Mouse (Mus musculus) stomach, embryonic 14.5 days (tissue): ENCODE results near the gene D930007J09Rik. TPM values are rescaled to one million over a fixed set of nuclear protein-coding genes. Genes with fewer than 3 reads are reported as not detected.

Experiments
- ATAC-seq: fragments of 200-750 bp; cut with Nextera tagmentation; 2 replicates; pipeline ENCODE4 v1.8.0; 2017; ENCODE audit warnings: low read depth, moderate TSS enrichment; ENCODE audit not compliant: insufficient number of reproducible peaks, insufficient read depth, low FRiP score
- H3K27ac ChIP-seq: fragments of 300-500 bp; sonication (generic); 2 replicates; pipeline ENCODE4 v1.5.1; 2014; ENCODE audit warnings: mild to moderate bottlenecking, low read length, moderate library complexity, mixed read lengths
- H3K27me3 ChIP-seq: fragments of 300-500 bp; sonication (generic); 2 replicates; pipeline ENCODE4 v1.6.1; 2014; ENCODE audit warnings: low read length, control low read depth, mixed read lengths; ENCODE audit not compliant: control insufficient read depth, insufficient read depth
- H3K36me3 ChIP-seq: fragments of 300-500 bp; sonication (generic); 2 replicates; pipeline ENCODE4 v1.6.1; 2014; ENCODE audit warnings: mild to moderate bottlenecking, control low read depth, low read length, moderate library complexity, mixed read lengths; ENCODE audit not compliant: control insufficient read depth, insufficient read depth
- H3K4me1 ChIP-seq: fragments of 300-500 bp; sonication (generic); 2 replicates; pipeline ENCODE4 v1.6.1; 2014; ENCODE audit warnings: low read length, control low read depth, mixed read lengths; ENCODE audit not compliant: control insufficient read depth, insufficient read depth
- H3K4me2 ChIP-seq: fragments of 300-500 bp; sonication (generic); replicated peaks from 2 replicates; pipeline ENCODE4 v1.6.1; 2014; ENCODE audit warnings: low read depth, low read length, control low read depth
- H3K4me3 ChIP-seq: fragments of 300-500 bp; sonication (generic); 2 replicates; pipeline ENCODE4 v1.5.1; 2014; ENCODE audit warnings: low read depth, low read length, control low read depth
- H3K9ac ChIP-seq: fragments of 300-500 bp; sonication (generic); replicated peaks from 2 replicates; pipeline ENCODE4 v1.6.1; 2014; ENCODE audit warnings: low read depth, mild to moderate bottlenecking, control low read depth, low read length, moderate library complexity, mixed read lengths
- H3K9me3 ChIP-seq: fragments of 300-500 bp; sonication (generic); 2 replicates; pipeline ENCODE4 v1.6.1; 2016; ENCODE audit warnings: low read depth, low read length, control low read depth; ENCODE audit not compliant: control insufficient read depth
- WGBS: fragments of 180-500 bp; shearing (Covaris S2); extraction: QIAGEN DNeasy Blood & Tissue Kit; methylation state at CpG from one replicate; pipeline ENCODE4 v1.1.7; 2014; 5-methylcytosine and 5-hydroxymethylcytosine counted together
- polyA plus RNA-seq: library from polyadenylated mRNA; unstranded; fragments of >200 nt; fragmentation: Nextera tagmentation; extraction: Ambion mirVana; gene quantifications from 2 replicates; pipeline ENCODE4 v1.2.1, GENCODE M21; 2014

D930007J09Rik gene
- polyA plus RNA-seq, 1 experiment from 2014 or later: not detected

- ATAC-seq: no peak
- 77% methylated on average over 4 of the region's 4 CpGs for WGBS
- H3K4me2 ChIP-seq: peak overlapping the region; percentile 82
- H3K27ac ChIP-seq: no peak overlapping the region
- peaks cover 19% of the 10 kb centered on the region for H3K36me3 ChIP-seq
- H3K4me3 ChIP-seq: peak overlapping the region; percentile 85
- peaks cover 17% of the 10 kb centered on the region; the same call in 1 of the 2 replicates for H3K4me1 ChIP-seq
- no peak overlapping the region for H3K9ac ChIP-seq
- H3K27me3 ChIP-seq: no peaks in the 10 kb centered on the region
- H3K9me3 ChIP-seq: no peaks in the 10 kb centered on the region
Observed at GRCm38 (mm10) chr13:32803701-32804345, 1.2 kb upstream of the D930007J09Rik start.

- Histone ChIP-seq H3K4me1 (peaks cover 17% of the 10 kb centered on the region; the same call in 1 of the 2 replicates), H3K9ac (peak within 1 kb of the TSS; percentile 80), H3K27me3 (no peaks in the 10 kb centered on the region), H3K9me3 (no peaks in the 10 kb centered on the region), H3K4me3 (peak within 1 kb of the TSS; percentile 85), H3K36me3 (peaks cover 5% of the 10 kb centered on the region), H3K4me2 (peak within 1 kb of the TSS; percentile 82), H3K27ac (peak within 1 kb of the TSS; percentile 71)
- ATAC-seq: peak; percentile 96
- WGBS: under 1% methylated on average over 49 of the region's 51 CpGs
Observed at GRCm38 (mm10) chr13:32801693-32802221, 892 bp downstream of the D930007J09Rik start, which contains the start of gene Wrnip1. Gene Wrnip1, plus strand, starts transcription at chr13:32802038.

- H3K27me3 ChIP-seq: no peaks in the 10 kb centered on the region
- H3K36me3 ChIP-seq: no peaks in the 10 kb centered on the region
- no peak overlapping the region for H3K27ac ChIP-seq
- H3K9ac ChIP-seq: no peak overlapping the region
- peak overlapping the region; percentile 64 for H3K4me2 ChIP-seq
- no peaks in the 10 kb centered on the region for H3K9me3 ChIP-seq
- peak overlapping the region; percentile 85; the same call in 1 of the 2 replicates for H3K4me3 ChIP-seq
- no peak for ATAC-seq
- H3K4me1 ChIP-seq: peaks cover 17% of the 10 kb centered on the region; the same call in 1 of the 2 replicates
Observed at GRCm38 (mm10) chr13:32800859-32801258, 1.8 kb downstream of the D930007J09Rik start.

- Histone ChIP-seq H3K27ac (no peak overlapping the region), H3K36me3 (no peaks in the 10 kb centered on the region), H3K4me2 (no peak overlapping the region), H3K9ac (no peak overlapping the region), H3K4me1 (peaks cover 16% of the 10 kb centered on the region; the same call in 1 of the 2 replicates), H3K9me3 (no peaks in the 10 kb centered on the region), H3K4me3 (no peak overlapping the region), H3K27me3 (no peaks in the 10 kb centered on the region)
- no peak for ATAC-seq
- WGBS: 59% methylated on average over 2 of the region's 2 CpGs
Observed at GRCm38 (mm10) chr13:32799131-32799530, 3.5 kb downstream of the D930007J09Rik start.

GRCm38 (mm10) chr13:32797085-32797484 is 5.6 kb downstream of the D930007J09Rik start:
- H3K27ac ChIP-seq: no peak overlapping the region
- H3K4me3 ChIP-seq: no peak overlapping the region
- no peaks in the 10 kb centered on the region for H3K36me3 ChIP-seq
- H3K4me2 ChIP-seq: no peak overlapping the region
- no peaks in the 10 kb centered on the region for H3K9me3 ChIP-seq
- H3K4me1 ChIP-seq: peaks cover 4% of the 10 kb centered on the region; the same call in 1 of the 2 replicates
- no peaks in the 10 kb centered on the region for H3K27me3 ChIP-seq
- H3K9ac ChIP-seq: no peak overlapping the region
- no peak for ATAC-seq
- WGBS: 93% methylated on average over 1 of the region's 1 CpGs

- H3K4me3 ChIP-seq: no peak overlapping the region
- no peaks in the 10 kb centered on the region for H3K9me3 ChIP-seq
- 85% methylated on average over 5 of the region's 5 CpGs for WGBS
- no peak overlapping the region for H3K9ac ChIP-seq
- no peak overlapping the region for H3K4me2 ChIP-seq
- ATAC-seq: no peak
- no peak overlapping the region for H3K27ac ChIP-seq
- H3K4me1 ChIP-seq: no peaks in the 10 kb centered on the region
- no peaks in the 10 kb centered on the region for H3K36me3 ChIP-seq
- no peaks in the 10 kb centered on the region for H3K27me3 ChIP-seq
Observed at GRCm38 (mm10) chr13:32795166-32795565, 7.5 kb downstream of the D930007J09Rik start.

GRCm38 (mm10) chr13:32794619-32795018 is 8.0 kb downstream of the D930007J09Rik start:
- H3K9ac ChIP-seq: no peak overlapping the region
- H3K9me3 ChIP-seq: no peaks in the 10 kb centered on the region
- H3K4me2 ChIP-seq: no peak overlapping the region
- WGBS: 68% methylated on average over 2 of the region's 2 CpGs
- no peak overlapping the region for H3K4me3 ChIP-seq
- no peak overlapping the region for H3K27ac ChIP-seq
- H3K4me1 ChIP-seq: no peaks in the 10 kb centered on the region
- H3K27me3 ChIP-seq: no peaks in the 10 kb centered on the region
- no peaks in the 10 kb centered on the region for H3K36me3 ChIP-seq
- no peak for ATAC-seq

- 80% methylated on average over 4 of the region's 4 CpGs for WGBS
Observed at GRCm38 (mm10) chr13:32789781-32790180, 12.9 kb downstream of the D930007J09Rik start.

More at GRCm38 (mm10) chr13:32789781-32790180, 12.9 kb downstream of the D930007J09Rik start:
- no peak overlapping the region for H3K9ac ChIP-seq
- no peaks in the 10 kb centered on the region for H3K9me3 ChIP-seq
- no peak overlapping the region for H3K4me2 ChIP-seq
- H3K36me3 ChIP-seq: no peaks in the 10 kb centered on the region
- ATAC-seq: no peak
- H3K4me3 ChIP-seq: no peak overlapping the region
- no peaks in the 10 kb centered on the region for H3K4me1 ChIP-seq
- no peak overlapping the region for H3K27ac ChIP-seq
- H3K27me3 ChIP-seq: no peaks in the 10 kb centered on the region
